Comparison of ENCODE assay signal across 11 mouse cellular contexts in the genomic region with DNA sequence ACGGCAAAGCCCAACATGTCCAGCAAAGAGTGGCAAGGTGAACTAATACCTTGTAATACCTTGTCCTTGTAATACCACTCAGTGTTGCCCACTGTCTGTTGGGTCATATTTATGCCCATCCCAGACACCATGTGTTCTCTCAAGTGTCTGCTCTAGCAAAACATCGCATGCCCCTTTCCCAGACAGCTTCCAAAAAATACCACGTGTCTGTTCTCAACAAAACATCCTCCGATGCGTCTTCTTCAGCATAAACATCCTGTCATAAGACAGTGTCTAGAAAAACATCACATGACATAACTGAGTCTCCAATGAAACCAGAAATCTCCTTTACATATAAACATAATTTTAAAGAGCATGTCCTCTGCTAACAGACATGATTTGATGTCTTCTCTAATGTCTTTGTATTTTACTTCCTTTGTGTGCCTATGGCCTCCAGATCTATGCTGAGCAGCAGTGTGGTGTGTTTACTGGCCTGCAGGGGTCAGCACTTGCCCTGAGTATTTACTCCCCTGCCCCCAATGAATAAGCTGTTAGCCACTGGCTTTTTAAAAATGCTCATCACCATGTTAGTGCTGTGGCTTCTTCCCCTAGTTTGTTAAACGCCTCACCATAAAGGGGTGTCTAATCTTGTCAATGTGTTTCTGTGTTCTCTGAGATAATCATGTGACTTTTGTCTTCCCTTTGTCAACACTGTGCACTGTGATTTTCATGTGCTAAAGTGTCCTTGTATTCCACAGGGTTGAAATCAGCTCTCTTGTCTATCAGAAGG. TPM values are rescaled to one million over a fixed set of nuclear protein-coding genes. Genes with fewer than 3 reads are reported as not detected.
DNase-seq lines count a peak whose midpoint lies in the region; ATAC-seq lines count a peak whose summit lies in the region.
"Not testable (repeated sequence)": the region's sequence is repeated elsewhere in the genome, so short reads cannot be mapped to it uniquely, and the experiment has no call there.
"Had no signal": no experiment of that assay in that cellular context is flagged by ENCODE, and none has a peak within 500 bp of the region (broad histone marks: within the 10 kb centered on the region; RNA-seq: fewer than 3 reads in every experiment).

No protein-coding gene starts in this region.

- H3K4me3 ChIP-seq in forebrain, embryonic 11.5 days (ENCODE audit: low read depth, low read length), result not testable (repeated sequence)

- H3K4me2 ChIP-seq in forebrain, embryonic 11.5 days (ENCODE audit: low read depth, low read length, severe bottlenecking), result not testable (repeated sequence)

- not testable (repeated sequence) for H3K36me3 ChIP-seq in forebrain, embryonic 11.5 days (ENCODE audit: control insufficient read depth, insufficient read depth, low read length)

- H3K9me3 ChIP-seq in forebrain, embryonic 11.5 days (ENCODE audit: control insufficient read depth, low read length), result not testable (repeated sequence)

- not testable (repeated sequence) for H3K27ac ChIP-seq in forebrain, embryonic 11.5 days (ENCODE audit: low read depth, low read length)

- H3K4me1 ChIP-seq in forebrain, embryonic 11.5 days (replicated peaks; ENCODE audit: control insufficient read depth, insufficient read depth, low read length), result not testable (repeated sequence)

- not testable (repeated sequence) for H3K9ac ChIP-seq in forebrain, embryonic 11.5 days (ENCODE audit: low read length)

- DNase-seq in ES-CJ7 (ENCODE audit: low read depth, low spot score), result peak; percentile 75
- peak; percentile 32 for DNase-seq in cerebellum, adult 11 months
- DNase-seq in forebrain, embryonic 11.5 days (ENCODE audit: low spot score), result peak; percentile 62
- peak; percentile 37 to 57 for DNase-seq in heart, postnatal 36 days
- peak; percentile 51 for DNase-seq in layer of hippocampus, adult 11-12 months (ENCODE audit: low spot score)
- peak; percentile 41 for DNase-seq in retina, adult 2 months (ENCODE audit: low read depth, low spot score)
- peak; percentile 69 for DNase-seq in thymus, postnatal 25 days

- intact Hi-C loops in heart, postnatal 36 days (cut with DNase I), result loop anchor here (1.0 to 10.0 kb wide), 2 partner anchors 39 to 342 kb away; a partner anchor contains a TSS

- H3K27me3 ChIP-seq in forebrain, embryonic 11.5 days (ENCODE audit: control insufficient read depth, insufficient read depth, low read length), result not testable (repeated sequence)

- 70% methylated on average over 6 of the region's 6 CpGs for WGBS in forebrain, embryonic 11.5 days

- ATAC-seq in forebrain, embryonic 11.5 days (replicated peaks; ENCODE audit: low FRiP score), result peak; percentile 28
- ATAC-seq in megakaryocyte, adult 5-6 weeks (ENCODE audit: poor library complexity, severe bottlenecking), result peak; percentile 75

RNA-seq across cellular contexts. Expression of a gene that starts 22.3 kb away (rescaled TPM):
- not detected in 2 replicates for polyA plus RNA-seq in forebrain, embryonic 11.5 days (2014; fragmentation: Nextera tagmentation; extraction: Ambion mirVana)
- total RNA-seq in heart, postnatal 36 days (2021), result under 1 TPM in 1 of 2 experiments, not detected in 1; 0.16 TPM
- 4.7 and 10.0 TPM in 2 replicates for total RNA-seq in megakaryocyte, adult 5-6 weeks (2015)
- 6.8 and 8.4 TPM in 2 replicates for total RNA-seq in megakaryocyte, adult 5-6 weeks (2017)

RNA-seq across cellular contexts. Expression of a gene that starts 43.8 kb away (rescaled TPM):
- polyA plus RNA-seq in forebrain, embryonic 11.5 days (2014; fragmentation: Nextera tagmentation; extraction: Ambion mirVana), result not detected in 2 replicates
- not detected for total RNA-seq in heart, postnatal 36 days (2021)
- total RNA-seq in megakaryocyte, adult 5-6 weeks (2015), result 0.62 TPM in 1 of 2 replicates, not detected in the other
- 0.26 and 0.73 TPM in 2 replicates for total RNA-seq in megakaryocyte, adult 5-6 weeks (2017)
- total RNA-seq: adrenal gland, postnatal 4 days; heart, adult 8-10 months; left cerebral cortex, adult 8-10 months had no signal

RNA-seq across cellular contexts. Expression of a gene that starts 59.4 kb away (rescaled TPM):
- polyA plus RNA-seq in forebrain, embryonic 11.5 days (2014; fragmentation: Nextera tagmentation; extraction: Ambion mirVana), result not detected in 2 replicates
- not detected for total RNA-seq in heart, postnatal 36 days (2021)
- total RNA-seq in megakaryocyte, adult 5-6 weeks (2015), result 2.7 TPM in 1 of 2 replicates, not detected in the other
- 3.4 TPM in 1 of 2 replicates, not detected in the other for total RNA-seq in megakaryocyte, adult 5-6 weeks (2017)
- total RNA-seq: adrenal gland, postnatal 4 days; heart, adult 8-10 months had no signal

RNA-seq across cellular contexts. Expression of a gene that starts 59.5 kb away (rescaled TPM):
- polyA plus RNA-seq in forebrain, embryonic 11.5 days (2014; fragmentation: Nextera tagmentation; extraction: Ambion mirVana), result not detected in 2 replicates
- not detected for total RNA-seq in heart, postnatal 36 days (2021)
- 4.5 and 11.2 TPM in 2 replicates for total RNA-seq in megakaryocyte, adult 5-6 weeks (2015)
- 2.6 and 3.6 TPM in 2 replicates for total RNA-seq in megakaryocyte, adult 5-6 weeks (2017)
- total RNA-seq: heart, adult 8-10 months had no signal

Comparison
In these comparisons a context has a peak if more than half of its experiments do, and no peak if none do; other contexts are left out.
1. RNA of a gene that starts 22.3 kb away (total RNA-seq): 4.7 to 10.0 TPM in megakaryocyte, adult 5-6 weeks; 0.16 TPM in heart, postnatal 36 days; every median in the first group is over 4 times any median in the second.
2. Peak in every context shown above with its lines, with median percentiles within 50 percentile points of each other: DNase-seq.